Mouse (Mus musculus) heart, postnatal 0 days (tissue): Measurements from ENCODE around the gene Reep6. TPM values are rescaled to one million over a fixed set of nuclear protein-coding genes. Genes with fewer than 3 reads are reported as not detected.

Experiments used
- ATAC-seq: fragments of 200-750 bp; cut with Nextera tagmentation; 2 replicates; pipeline ENCODE4 v1.8.0; 2017; ENCODE audit warnings: low read depth, moderate number of reproducible peaks, moderate library complexity; ENCODE audit not compliant: insufficient read depth
- DNase-seq: peaks from one replicate; pipeline ENCODE4 v3.0.0-alpha.2; 2016; ENCODE audit warnings: low spot score
- H3K27ac ChIP-seq: fragments of 300-500 bp; sonication (generic); 2 replicates; pipeline ENCODE4 v1.5.1; 2014; ENCODE audit warnings: low read depth, mild to moderate bottlenecking
- H3K27me3 ChIP-seq: fragments of 300-500 bp; sonication (generic); 2 replicates; pipeline ENCODE4 v1.6.1; 2014; ENCODE audit warnings: low read length, mixed read lengths; ENCODE audit not compliant: control insufficient read depth, insufficient read depth
- H3K36me3 ChIP-seq: fragments of 300-500 bp; sonication (generic); replicated peaks from 2 replicates; pipeline ENCODE4 v1.6.1; 2014; ENCODE audit warnings: low read length, mixed read lengths; ENCODE audit not compliant: control insufficient read depth, insufficient read depth
- H3K4me1 ChIP-seq: fragments of 300-500 bp; sonication (generic); 2 replicates; pipeline ENCODE4 v1.6.1; 2014; ENCODE audit warnings: antibody characterized with exemption; ENCODE audit not compliant: control insufficient read depth, insufficient read depth
- H3K4me2 ChIP-seq: fragments of 300-500 bp; sonication (generic); 2 replicates; pipeline ENCODE4 v1.6.1; 2014; ENCODE audit warnings: low read depth, mild to moderate bottlenecking, low read length, moderate library complexity
- H3K4me3 ChIP-seq: fragments of 300-500 bp; sonication (generic); 2 replicates; pipeline ENCODE4 v1.5.1; 2014; ENCODE audit warnings: low read depth, low read length
- H3K9ac ChIP-seq: fragments of 300-500 bp; sonication (generic); replicated peaks from 2 replicates; pipeline ENCODE4 v1.6.1; 2014; ENCODE audit warnings: low read depth, low read length, mixed read lengths
- H3K9me3 ChIP-seq: fragments of 300-500 bp; sonication (generic); replicated peaks from 2 replicates; pipeline ENCODE4 v1.6.1; 2016; ENCODE audit warnings: low read length; ENCODE audit not compliant: control insufficient read depth
- CTCF ChIP-seq: IDR thresholded peaks from 2 replicates; pipeline ENCODE4 v1.5.1; 2016; ENCODE audit warnings: antibody characterized with exemption, control low read depth, low read depth
- EP300 ChIP-seq: IDR thresholded peaks from 2 replicates; pipeline ENCODE4 v1.6.1; 2016; ENCODE audit warnings: antibody characterized with exemption, low read depth
- WGBS: fragments of 180-500 bp; shearing (Covaris S2); extraction: QIAGEN DNeasy Blood & Tissue Kit; methylation state at CpG from one replicate; pipeline ENCODE4 v1.1.7; 2014; 5-methylcytosine and 5-hydroxymethylcytosine counted together
- polyA plus RNA-seq: library from polyadenylated mRNA; unstranded; fragments of >200 nt; fragmentation: Nextera tagmentation; extraction: Ambion mirVana; gene quantifications from 2 replicates; pipeline ENCODE4 v1.2.1, GENCODE M21; 2015
- total RNA-seq: library from RNA; depleted of rRNA; stranded (reverse); fragments of >200 nt; gene quantifications from 2 replicates; pipeline ENCODE4 v1.2.3, GENCODE M21; 2014; ENCODE audit warnings: low replicate concordance

Reep6 gene
- total and polyA plus RNA-seq, 2 experiments from 2014 or later = 0.85 TPM; not detected in 1

- 8% methylated on average over 26 of the region's 26 CpGs for WGBS
- TF ChIP-seq CTCF = no peak
- TF ChIP-seq EP300 = no peak
- H3K4me3 ChIP-seq = peak overlapping the region; percentile 12
- H3K4me1 ChIP-seq = peaks cover 14% of the 10 kb centered on the region; the same call in 1 of the 2 replicates
- 0 out of 2 replicates have a peak, but pooled peaks have one; percentile 21 for ATAC-seq
- no peaks in the 10 kb centered on the region for H3K9me3 ChIP-seq
- H3K27me3 ChIP-seq = peaks cover 52% of the 10 kb centered on the region
- no peak overlapping the region for H3K27ac ChIP-seq
- H3K36me3 ChIP-seq = peaks cover 12% of the 10 kb centered on the region
- H3K4me2 ChIP-seq = no peak overlapping the region
- no peak for DNase-seq
- no peak overlapping the region for H3K9ac ChIP-seq
Observed at GRCm38 (mm10) chr10:80298571-80299281, 31.0 kb upstream of the Reep6 start.

GRCm38 (mm10) chr10:80299301-80299700, 30.5 kb upstream of the Reep6 start:
- Histone ChIP-seq H3K9me3 (no peaks in the 10 kb centered on the region), H3K27ac (no peak overlapping the region), H3K36me3 (peaks cover 6% of the 10 kb centered on the region), H3K27me3 (peaks cover 58% of the 10 kb centered on the region), H3K4me1 (peaks cover 14% of the 10 kb centered on the region; the same call in 1 of the 2 replicates), H3K4me2 (no peak overlapping the region), H3K9ac (no peak overlapping the region), H3K4me3 (peak overlapping the region; percentile 12)
- no peak for TF ChIP-seq CTCF
- TF ChIP-seq EP300 = no peak
- DNase-seq (no peak), ATAC-seq (no peak)
- WGBS = 17% methylated on average over 15 of the region's 15 CpGs

GRCm38 (mm10) chr10:80299824-80300223, 29.9 kb upstream of the Reep6 start:
- no peak for DNase-seq
- TF ChIP-seq CTCF (no peak), EP300 (no peak)
- no peaks in the 10 kb centered on the region for H3K9me3 ChIP-seq
- peaks cover 14% of the 10 kb centered on the region; the same call in 1 of the 2 replicates for H3K4me1 ChIP-seq
- no peak overlapping the region for H3K4me3 ChIP-seq
- H3K4me2 ChIP-seq = no peak overlapping the region
- H3K9ac ChIP-seq = no peak overlapping the region
- peaks cover 1% of the 10 kb centered on the region; the same call in 1 of the 2 replicates for H3K36me3 ChIP-seq
- H3K27me3 ChIP-seq = peaks cover 63% of the 10 kb centered on the region
- no peak overlapping the region for H3K27ac ChIP-seq
- 48% methylated on average over 10 of the region's 10 CpGs for WGBS
- no peak for ATAC-seq

GRCm38 (mm10) chr10:80300672-80301181, 29.0 kb upstream of the Reep6 start:
- H3K9ac ChIP-seq = no peak overlapping the region
- no peaks in the 10 kb centered on the region for H3K9me3 ChIP-seq
- H3K27ac ChIP-seq = no peak overlapping the region
- no peak overlapping the region for H3K4me2 ChIP-seq
- 45% methylated on average over 11 of the region's 11 CpGs for WGBS
- no peaks in the 10 kb centered on the region for H3K36me3 ChIP-seq
- H3K27me3 ChIP-seq = peaks cover 70% of the 10 kb centered on the region
- no peak for ATAC-seq
- H3K4me1 ChIP-seq = peaks cover 14% of the 10 kb centered on the region; the same call in 1 of the 2 replicates
- no peak overlapping the region for H3K4me3 ChIP-seq
- TF ChIP-seq EP300 (no peak), CTCF (no peak)
- no peak for DNase-seq

- H3K36me3 ChIP-seq = no peaks in the 10 kb centered on the region
- 79% methylated on average over 10 of the region's 10 CpGs for WGBS
- H3K9me3 ChIP-seq = no peaks in the 10 kb centered on the region
- ATAC-seq (no peak), DNase-seq (no peak)
- 0 out of 2 replicates have a peak overlapping the region, but pooled peaks have one; percentile 19 for H3K4me2 ChIP-seq
- no peak overlapping the region for H3K9ac ChIP-seq
- no peak overlapping the region for H3K4me3 ChIP-seq
- H3K27ac ChIP-seq = peak overlapping the region; percentile 40; the same call in 1 of the 2 replicates
- peaks cover 76% of the 10 kb centered on the region for H3K27me3 ChIP-seq
- H3K4me1 ChIP-seq = peaks cover 9% of the 10 kb centered on the region; the same call in 1 of the 2 replicates
- TF ChIP-seq EP300 (no peak), CTCF (no peak)
Observed at GRCm38 (mm10) chr10:80301256-80302081, 28.3 kb upstream of the Reep6 start.
